Comparison of ENCODE assay signal across 8 mouse cellular contexts in the genomic region with DNA sequence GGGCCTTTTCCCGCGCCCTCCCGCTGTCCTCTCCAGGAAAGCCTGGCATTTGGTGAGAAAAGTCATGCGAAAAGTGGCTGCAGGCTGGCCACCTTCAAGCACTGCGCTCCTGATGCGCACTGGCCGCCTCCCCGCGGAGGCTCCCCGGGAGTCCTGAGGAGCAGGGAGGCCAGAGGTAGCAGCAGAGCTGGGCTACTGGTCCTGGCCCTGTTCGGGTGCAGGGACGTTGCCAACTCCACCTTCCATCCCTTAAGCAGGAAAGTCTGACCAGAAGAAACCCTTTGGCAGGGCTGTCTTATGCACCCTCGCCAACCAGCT. TPM values are rescaled to one million over a fixed set of nuclear protein-coding genes. Genes with fewer than 3 reads are reported as not detected.
DNase-seq lines count a peak whose midpoint lies in the region; ATAC-seq lines count a peak whose summit lies in the region.

No protein-coding gene starts in this region.

- H3K36me3 ChIP-seq in hindbrain, embryonic 14.5 days (replicated peaks; ENCODE audit: control insufficient read depth, insufficient read depth), result no peaks in the 10 kb centered on the region
- no peaks in the 10 kb centered on the region for H3K36me3 ChIP-seq in midbrain, embryonic 16.5 days (ENCODE audit: control insufficient read depth, insufficient read depth, low read length)

- no peak for DNase-seq in frontal cortex, postnatal 14 days (ENCODE audit: low spot score in 2 of 2)
- peak; percentile 23 for DNase-seq in ovary, postnatal 36 days (ENCODE audit: low spot score)
- no peak for DNase-seq in ovary, adult 18-20 months (ENCODE audit: low spot score)
- no peak for DNase-seq in hindbrain, embryonic 14.5 days (ENCODE audit: low spot score)
- DNase-seq in thymus, postnatal 0 days (ENCODE audit: low spot score), result no peak

- no peaks in the 10 kb centered on the region for H3K9me3 ChIP-seq in hindbrain, embryonic 14.5 days (ENCODE audit: control insufficient read depth, low read length)
- H3K9me3 ChIP-seq in midbrain, embryonic 16.5 days (replicated peaks; ENCODE audit: control insufficient read depth, low read length, poor library complexity, severe bottlenecking), result no peaks in the 10 kb centered on the region

- 6% methylated on average over 13 of the region's 13 CpGs for WGBS in hindbrain, embryonic 14.5 days
- 6% methylated on average over 13 of the region's 13 CpGs for WGBS in midbrain, embryonic 16.5 days

- peak overlapping the region; percentile 72 for H3K9ac ChIP-seq in hindbrain, embryonic 14.5 days
- H3K9ac ChIP-seq in midbrain, embryonic 16.5 days (ENCODE audit: low read depth, low read length), result peak overlapping the region; percentile 75

- ATAC-seq in frontal cortex, adult (ENCODE audit: low TSS enrichment), result peak; percentile 5
- no peak for ATAC-seq in hindbrain, embryonic 14.5 days (ENCODE audit: low FRiP score)
- no peak for ATAC-seq in midbrain, embryonic 16.5 days
- ATAC-seq in inflammation-experienced regulatory T-cells, adult 6 months, result no peak

- H3K4me2 ChIP-seq in hindbrain, embryonic 14.5 days (replicated peaks), result peak overlapping the region; percentile 90
- H3K4me2 ChIP-seq in midbrain, embryonic 16.5 days (ENCODE audit: low read length), result peak overlapping the region; percentile 91

- peak overlapping the region; percentile 62 for H3K4me3 ChIP-seq in hindbrain, embryonic 14.5 days (replicated peaks; ENCODE audit: low read length)
- H3K4me3 ChIP-seq in midbrain, embryonic 16.5 days (ENCODE audit: low read depth, low read length), result peak overlapping the region; percentile 67

- H3K27me3 ChIP-seq in hindbrain, embryonic 14.5 days (ENCODE audit: control insufficient read depth, insufficient read depth, low read length), result peaks cover 22% of the 10 kb centered on the region
- H3K27me3 ChIP-seq in midbrain, embryonic 16.5 days (ENCODE audit: control insufficient read depth, insufficient read depth, low read depth, low read length), result peaks cover 8% of the 10 kb centered on the region

- no peaks in the 10 kb centered on the region; the same call in 1 of the 2 replicates for H3K4me1 ChIP-seq in hindbrain, embryonic 14.5 days (replicated peaks; ENCODE audit: control insufficient read depth, insufficient read depth, low read length)
- H3K4me1 ChIP-seq in midbrain, embryonic 16.5 days (ENCODE audit: control insufficient read depth, insufficient read depth, low read length), result peaks cover 11% of the 10 kb centered on the region; the same call in 1 of the 2 replicates

- no peak overlapping the region for H3K27ac ChIP-seq in hindbrain, embryonic 14.5 days
- no peak overlapping the region for H3K27ac ChIP-seq in midbrain, embryonic 16.5 days (ENCODE audit: low read length)

RNA-seq across cellular contexts. Expression of gene Kcnh1, which starts 0.7 kb away (rescaled TPM):
- 2.8 and 3.7 TPM in 2 replicates for polyA plus RNA-seq in hindbrain, embryonic 14.5 days (2014; fragmentation: Nextera tagmentation; extraction: Ambion mirVana)
- 2.9 and 3.0 TPM in 2 replicates for polyA plus RNA-seq in midbrain, embryonic 16.5 days (2015; fragmentation: Nextera tagmentation; extraction: Ambion mirVana)
- polyA plus RNA-seq in thymus, postnatal 0 days (2015; fragmentation: Nextera tagmentation; extraction: Ambion mirVana), result 0.49 TPM in 2 replicates
- polyA plus RNA-seq in inflammation-experienced regulatory T-cells, adult 6 months (2017; shearing (Covaris generic)), result not detected

RNA-seq across cellular contexts. Expression of gene Rcor3, which starts 53.4 kb away (rescaled TPM):
- 36.9 and 40.2 TPM in 2 replicates for polyA plus RNA-seq in hindbrain, embryonic 14.5 days (2014; fragmentation: Nextera tagmentation; extraction: Ambion mirVana)
- polyA plus RNA-seq in midbrain, embryonic 16.5 days (2015; fragmentation: Nextera tagmentation; extraction: Ambion mirVana), result 36.3 and 40.4 TPM in 2 replicates
- 11.5 and 12.2 TPM in 2 replicates for polyA plus RNA-seq in thymus, postnatal 0 days (2015; fragmentation: Nextera tagmentation; extraction: Ambion mirVana)
- 10 to 100 TPM; 10.9 to 19.9 (median 14.6) TPM for polyA plus RNA-seq in inflammation-experienced regulatory T-cells, adult 6 months (2017; shearing (Covaris generic))
